Mouse (Mus musculus) lung, adult 2 months (tissue): ENCODE results near the gene Esrrg.

Source experiments
- CTCF ChIP-seq: fragments of 200-500 bp; IDR thresholded peaks from 2 replicates; pipeline ENCODE4 v1.5.1; 2011; ENCODE audit warnings: mild to moderate bottlenecking, low read length, control low read depth; ENCODE audit not compliant: insufficient read depth
- POLR2A ChIP-seq: fragments of 200-500 bp; IDR thresholded peaks from 2 replicates; pipeline ENCODE4 v1.6.1; 2011; ENCODE audit warnings: low read depth, mild to moderate bottlenecking, control low read depth, low read length, borderline replicate concordance; ENCODE audit errors: extremely low read depth

GRCm38 (mm10) chr1:187741306-187741705 lies 132.7 kb downstream of the Esrrg start:
- no peak for TF ChIP-seq POLR2A
- TF ChIP-seq CTCF: no peak
